Mouse (Mus musculus) regulatory T cell (primary cell): ENCODE data around the gene Slc16a11.

Experiments used
- in situ Hi-C: fragments of 300-600 bp; cut with MboI, MseI; formaldehyde crosslinking; loops from one replicate; pipeline ENCODE4 v1.15.1; 2025; ENCODE audit warnings: high pct_unique_total_duplicates

Gene Slc16a11

DNA sequence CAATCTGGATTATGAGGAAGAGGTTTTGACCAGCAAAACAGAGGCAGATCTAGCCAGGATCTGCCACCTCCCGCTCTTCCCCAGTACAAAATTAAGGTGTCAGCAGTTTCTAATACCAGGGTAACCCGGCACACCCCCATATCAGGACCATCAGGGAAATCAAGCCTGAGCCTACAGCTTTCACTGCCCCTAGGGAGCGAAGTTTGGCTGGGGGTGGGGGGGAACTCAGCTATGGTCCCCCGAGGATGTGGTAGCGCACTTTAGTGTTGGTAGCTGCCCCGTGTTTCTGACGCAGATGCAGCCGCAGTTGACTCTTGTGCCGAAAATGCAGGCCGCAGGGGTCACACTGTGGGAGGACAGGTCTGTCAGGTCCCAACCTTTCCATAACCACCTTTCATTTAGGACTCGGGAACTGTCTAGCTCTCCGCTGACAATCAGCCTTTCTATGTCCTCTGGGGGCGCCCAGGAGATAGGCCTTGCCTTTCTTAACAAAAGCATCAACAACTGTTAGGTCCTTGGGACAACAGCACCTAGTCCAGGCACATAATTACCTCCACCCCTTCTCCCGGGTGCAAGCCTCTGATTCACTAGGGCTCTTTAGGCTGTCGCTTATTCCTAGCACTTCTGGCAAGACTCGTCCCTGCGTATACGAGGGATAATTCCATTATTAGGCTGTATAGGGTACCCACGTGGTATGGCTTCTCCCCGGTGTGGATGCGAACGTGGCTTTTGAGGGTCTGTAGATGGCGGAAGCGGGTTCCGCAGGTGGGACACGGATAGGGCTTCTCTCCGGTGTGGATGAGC, 13.4 kb downstream of the Slc16a11 start:
- in situ Hi-C loops: no loop called here

DNA sequence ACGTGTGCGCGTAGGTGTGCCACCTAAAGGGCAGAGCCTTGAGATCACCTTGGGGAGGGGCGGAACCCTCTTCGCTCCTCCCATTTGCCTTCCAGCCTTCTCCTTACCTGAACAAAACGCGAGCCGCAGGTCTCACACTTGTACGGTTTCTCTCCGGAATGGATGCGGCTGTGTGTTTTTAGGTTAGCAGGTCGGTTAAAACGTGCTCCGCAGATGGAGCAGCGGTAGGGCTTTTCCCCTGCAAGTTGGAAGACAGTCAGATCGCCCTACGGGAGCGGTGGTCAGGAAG, 14.0 kb downstream of the Slc16a11 start:
- in situ Hi-C loops: no loop called here

DNA sequence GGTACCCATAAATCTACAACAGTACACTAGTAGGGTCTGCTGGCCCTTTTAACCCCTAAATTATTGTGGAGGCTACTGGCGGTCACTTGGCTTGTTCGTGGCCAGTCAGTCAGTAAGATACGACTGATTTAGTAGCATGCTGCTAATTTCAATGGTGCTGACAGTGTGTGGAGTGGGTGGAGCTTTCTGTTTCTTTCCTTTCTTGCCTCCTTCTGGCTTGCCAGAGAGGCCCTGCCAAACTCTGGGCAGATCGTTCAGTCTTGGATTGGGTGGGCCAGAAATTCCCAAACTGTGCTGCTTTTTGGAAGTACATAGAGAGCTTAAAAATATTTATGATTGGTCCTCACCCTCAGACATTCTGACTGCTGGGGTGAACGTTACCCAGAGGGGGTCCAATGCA, 14.6 kb downstream of the Slc16a11 start:
- in situ Hi-C loops: no loop called here

DNA sequence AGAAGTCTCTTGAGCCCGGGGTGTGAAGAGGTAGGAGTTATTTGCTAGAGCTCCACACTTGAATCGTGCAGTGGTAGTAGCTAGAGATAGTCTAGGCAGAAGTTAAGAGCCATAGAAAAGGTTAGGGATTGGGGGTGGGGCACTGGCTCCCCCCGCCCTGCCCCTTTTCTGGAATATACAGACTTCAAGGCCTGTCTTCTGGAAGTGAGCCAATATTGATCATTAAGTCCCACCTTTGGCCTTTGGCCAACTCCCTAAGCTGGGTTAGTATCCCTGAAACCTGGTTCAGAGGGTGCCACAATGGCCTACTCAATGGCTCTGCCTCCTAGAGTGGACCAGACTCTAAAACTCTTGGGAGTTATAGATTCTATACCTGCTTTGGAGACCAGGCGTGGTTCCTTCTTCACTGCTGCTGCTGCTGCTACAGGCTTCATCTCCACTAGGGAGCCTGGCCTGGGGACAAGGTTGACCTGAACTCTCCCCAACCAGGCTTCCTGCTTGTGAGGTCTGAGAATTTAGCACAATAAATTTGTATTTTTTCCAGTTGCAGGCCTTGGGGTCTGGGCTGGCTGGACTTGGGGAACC, 15.2 kb downstream of the Slc16a11 start:
- in situ Hi-C loops: no loop called here

DNA sequence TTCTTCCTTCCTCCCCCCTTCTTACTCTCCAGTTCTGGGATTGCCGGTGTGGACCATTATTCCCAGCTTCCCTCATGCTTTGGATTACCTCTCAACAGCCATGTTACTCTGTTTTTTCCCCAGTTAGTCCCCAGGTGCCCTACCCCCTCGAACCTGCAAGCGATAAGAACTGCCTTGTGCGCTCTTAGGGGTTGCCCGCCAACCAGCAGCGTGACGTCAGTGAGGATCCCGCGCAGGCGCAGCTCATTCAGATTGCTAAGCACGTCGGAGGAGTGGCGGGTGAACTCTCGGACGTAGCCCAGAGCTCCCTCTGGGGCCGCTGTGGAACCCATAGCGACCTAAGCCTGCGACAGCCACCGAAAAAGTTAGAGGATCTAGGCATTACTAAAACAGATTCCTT, 16.3 kb downstream of the Slc16a11 start:
- in situ Hi-C loops: no loop called here

DNA sequence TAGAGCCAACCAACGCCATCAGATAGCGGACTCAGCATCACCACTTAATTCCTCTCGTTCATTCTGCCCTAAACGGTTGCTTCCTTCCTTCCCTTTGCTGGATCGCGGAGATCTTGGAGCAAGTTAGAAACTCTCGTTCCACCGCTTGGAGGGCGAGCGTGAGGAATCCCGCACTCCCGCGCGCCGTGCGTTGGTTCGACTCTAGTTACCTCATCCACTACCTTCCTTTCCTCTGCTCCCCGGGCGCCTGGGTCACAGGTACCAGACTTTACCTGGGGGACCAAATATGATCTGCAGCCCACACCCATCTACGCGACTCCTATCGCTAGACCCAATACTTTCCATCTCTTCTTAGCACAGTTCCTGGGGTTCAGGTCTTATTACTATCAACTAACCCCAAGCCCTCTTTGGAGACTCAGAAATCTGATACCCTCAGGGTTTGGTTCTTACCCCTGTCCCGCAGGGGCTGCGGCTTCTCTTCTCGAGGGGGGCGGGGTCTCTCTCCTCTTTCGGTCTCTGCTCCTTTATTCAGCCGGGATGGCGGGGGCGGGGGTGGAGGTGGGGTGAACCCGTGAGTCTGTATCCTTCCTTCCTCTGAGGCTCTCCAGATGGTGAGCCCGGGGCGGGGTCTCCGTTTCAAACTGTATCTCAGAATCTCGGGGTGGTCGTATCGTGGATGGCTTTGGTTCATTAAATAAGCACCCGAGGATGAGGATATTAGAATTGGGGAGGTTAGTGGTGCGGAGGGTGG, 16.9 kb downstream of the Slc16a11 start, which contains the start of gene Bcl6b:
Bcl6b (minus strand) TSS at position 539 of the 751 bp plus-strand sequence.
- in situ Hi-C loops: no loop called here

DNA sequence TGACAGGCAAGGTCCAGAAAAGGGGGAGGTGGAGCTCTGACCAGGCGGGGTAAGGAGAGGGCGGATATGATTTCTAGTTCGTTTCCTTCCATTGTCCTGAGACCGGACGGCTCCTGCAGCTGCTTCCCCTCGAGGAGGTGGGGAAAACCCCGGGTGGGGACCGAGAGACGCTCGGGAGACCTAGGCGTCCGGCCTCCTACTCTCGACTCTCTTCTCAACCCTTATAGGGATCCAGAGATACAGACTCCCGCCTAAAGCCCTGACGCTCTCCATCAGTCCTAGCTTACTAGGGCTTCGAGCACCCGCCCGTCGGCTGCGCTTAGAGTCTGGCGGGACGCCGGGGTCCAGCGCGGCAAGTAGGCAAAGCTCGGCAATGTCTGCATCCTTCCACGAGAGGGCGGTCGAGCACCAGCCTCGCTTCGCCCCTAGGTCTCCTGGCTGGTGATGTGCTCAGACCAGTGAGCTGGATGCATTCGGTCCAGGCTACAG, 17.7 kb downstream of the Slc16a11 start:
- in situ Hi-C loops: no loop called here

DNA sequence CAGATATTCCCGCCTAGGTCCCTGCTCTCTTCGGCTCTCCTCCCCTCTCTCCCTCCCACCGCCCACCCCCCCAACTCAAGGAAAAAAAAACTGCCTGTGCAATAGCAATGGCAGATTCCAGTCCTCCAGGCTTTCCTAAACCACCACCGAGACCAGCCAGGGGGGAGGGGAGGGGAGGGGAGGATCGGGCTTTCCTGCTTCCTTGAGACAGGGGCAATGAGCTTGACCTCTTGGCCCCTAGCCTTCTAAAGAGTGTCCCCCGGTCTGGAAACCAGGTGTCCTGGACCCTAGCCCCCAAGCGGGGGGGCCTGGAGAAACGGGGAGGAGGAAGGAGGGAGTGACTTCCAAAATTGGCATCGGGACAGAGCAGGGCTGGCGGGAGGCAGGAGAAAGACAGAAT, 20.0 kb downstream of the Slc16a11 start:
- in situ Hi-C loops: no loop called here

DNA sequence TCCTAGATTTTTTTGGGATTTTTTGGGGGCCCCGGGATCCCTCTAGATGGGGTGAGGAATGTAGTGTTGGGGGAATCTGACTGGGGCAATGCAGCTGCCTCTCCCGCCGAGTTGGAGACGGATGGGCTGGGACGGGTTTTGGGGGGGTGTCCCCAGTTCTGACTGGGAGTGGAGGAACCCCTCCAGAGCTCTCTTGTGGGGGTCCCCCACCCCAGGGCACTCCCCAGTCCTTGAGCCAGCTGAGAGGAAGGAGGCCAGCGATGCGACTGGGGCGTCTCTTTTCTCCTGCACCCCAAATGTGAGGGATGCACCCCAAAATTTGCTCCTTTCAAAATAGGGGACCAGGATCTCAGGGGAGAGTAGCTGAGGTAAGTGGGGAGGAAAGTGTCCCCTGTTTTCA, 20.5 kb downstream of the Slc16a11 start:
- in situ Hi-C loops: no loop called here

DNA sequence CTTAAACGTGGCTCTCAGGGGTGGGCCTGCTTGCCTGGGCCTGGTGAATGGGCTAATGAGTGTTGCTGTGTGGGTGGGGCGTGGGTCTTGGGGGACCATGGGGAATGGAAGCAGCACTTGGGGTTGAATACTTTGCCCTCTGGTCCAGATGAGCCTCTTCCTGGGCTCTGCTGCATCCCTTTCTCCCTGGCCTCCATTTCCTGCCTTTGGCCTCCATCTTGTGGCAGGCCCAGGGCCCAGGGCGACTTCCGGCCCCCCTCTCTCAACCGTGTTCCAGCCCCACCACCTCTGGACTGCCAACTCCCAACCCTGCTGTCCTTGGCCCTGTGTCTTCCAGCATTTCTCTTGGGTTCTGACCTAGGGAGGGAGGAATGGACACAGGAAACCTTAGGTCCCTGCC, 21.5 kb downstream of the Slc16a11 start:
- in situ Hi-C loops: no loop called here

DNA sequence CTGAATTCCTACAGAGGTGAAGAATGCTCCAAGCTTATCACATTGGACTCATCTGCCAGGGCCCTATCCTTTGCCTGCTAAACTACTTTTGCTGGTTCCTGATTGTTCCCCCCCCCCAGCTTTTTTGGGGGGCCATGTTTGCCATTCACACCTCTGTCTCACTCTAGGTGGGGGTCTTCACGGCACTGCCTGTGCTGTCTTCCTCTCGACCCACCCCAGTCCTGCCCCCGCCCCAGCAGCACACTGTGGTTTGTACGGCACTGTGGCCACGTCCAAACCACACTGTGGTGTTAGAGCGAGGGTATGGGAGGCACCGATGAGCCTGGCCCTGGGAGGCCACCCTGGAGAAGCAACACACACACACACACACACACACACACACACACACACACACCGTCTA, 21.9 kb downstream of the Slc16a11 start:
- in situ Hi-C loops: no loop called here

DNA sequence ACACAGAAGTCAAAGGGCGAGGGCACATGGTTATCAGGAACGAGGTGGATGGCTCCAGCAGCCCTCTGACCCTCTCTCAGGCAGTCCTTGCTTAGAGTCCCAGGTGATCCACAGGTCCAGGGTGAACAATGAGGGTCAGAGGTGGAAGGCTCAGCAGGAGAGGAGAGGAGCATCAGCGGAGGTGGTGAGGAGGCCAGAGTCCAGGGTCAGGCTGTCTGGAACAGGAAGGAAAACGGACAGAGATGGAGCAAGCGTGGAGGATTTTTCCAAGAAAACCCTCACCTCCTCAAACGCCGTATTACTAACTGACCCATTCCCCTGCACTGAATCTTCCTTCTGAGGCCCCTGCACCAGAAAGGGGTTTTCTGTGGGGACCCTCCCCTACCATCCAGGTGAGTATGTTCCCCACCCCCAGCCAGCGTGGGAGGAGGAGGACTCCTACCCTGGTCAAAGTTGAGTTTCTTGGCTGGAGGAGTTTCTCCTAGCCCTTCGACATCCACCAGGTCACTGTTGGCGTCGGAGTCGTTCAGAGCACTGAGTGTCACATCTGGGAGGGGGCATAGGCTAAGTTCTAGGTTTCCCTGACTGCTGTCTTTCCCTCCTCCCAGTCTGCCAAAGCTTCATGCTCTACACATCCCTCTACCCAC, 22.8 kb downstream of the Slc16a11 start:
- in situ Hi-C loops: no loop called here

DNA sequence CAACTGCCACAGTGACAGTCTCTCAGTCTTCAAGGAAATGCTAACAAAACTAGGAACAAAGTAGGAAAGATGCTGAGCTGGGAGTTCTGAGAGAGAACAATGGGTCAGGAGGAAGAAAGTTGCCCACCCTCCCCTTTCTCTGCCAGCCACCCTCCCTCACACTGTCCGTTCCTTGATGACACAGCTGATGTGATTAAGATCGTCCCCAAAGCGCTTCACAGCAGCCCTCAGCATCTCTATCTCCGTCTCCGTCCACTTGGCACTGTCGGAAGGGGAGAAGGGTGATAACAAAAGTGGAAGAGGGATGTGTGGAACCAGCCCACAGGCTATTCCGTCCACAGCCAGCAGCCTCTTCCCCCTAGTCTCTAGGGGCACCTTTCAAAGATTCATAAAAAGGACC, 24.2 kb downstream of the Slc16a11 start:
- in situ Hi-C loops: no loop called here

DNA sequence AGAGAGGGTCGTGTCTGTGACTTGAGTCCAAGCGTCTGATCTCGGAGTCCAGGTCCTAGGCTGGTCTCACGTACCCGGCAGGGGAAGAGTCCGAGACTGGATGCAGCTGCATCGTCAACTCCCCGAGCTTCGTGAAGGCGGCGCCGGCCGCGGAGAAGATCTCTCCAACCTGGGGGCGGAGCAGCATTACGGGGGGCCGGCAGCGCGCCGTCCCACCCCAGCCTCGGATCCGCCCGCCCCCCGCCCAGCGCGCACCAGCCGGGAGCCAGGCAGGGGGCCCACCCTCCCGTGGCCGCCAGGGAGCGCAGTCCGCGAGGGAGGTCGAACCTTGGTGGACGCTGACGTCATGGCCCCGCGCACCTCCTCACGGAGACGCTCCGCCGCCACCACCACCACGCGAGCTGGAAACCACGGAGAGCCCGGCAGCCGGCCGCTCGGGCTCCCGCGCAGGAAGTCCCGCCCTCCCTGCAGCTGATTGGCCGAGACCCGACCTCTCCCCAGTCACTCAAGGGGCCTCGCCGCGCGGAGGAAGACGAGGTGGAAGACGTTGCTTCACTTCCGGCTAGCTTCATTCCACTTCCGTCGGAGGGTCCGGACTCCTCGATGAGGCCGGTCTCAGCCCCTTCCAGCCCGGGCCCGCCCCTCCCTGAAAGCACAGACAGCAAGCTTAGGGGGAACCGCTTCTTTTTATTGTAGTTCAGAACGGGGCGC, 25.1 kb downstream of the Slc16a11 start, which contains the start of gene 0610010K14Rik:
0610010K14Rik (minus strand) TSS at position 458 of the 711 bp plus-strand sequence.
- in situ Hi-C loops: no loop called here

DNA sequence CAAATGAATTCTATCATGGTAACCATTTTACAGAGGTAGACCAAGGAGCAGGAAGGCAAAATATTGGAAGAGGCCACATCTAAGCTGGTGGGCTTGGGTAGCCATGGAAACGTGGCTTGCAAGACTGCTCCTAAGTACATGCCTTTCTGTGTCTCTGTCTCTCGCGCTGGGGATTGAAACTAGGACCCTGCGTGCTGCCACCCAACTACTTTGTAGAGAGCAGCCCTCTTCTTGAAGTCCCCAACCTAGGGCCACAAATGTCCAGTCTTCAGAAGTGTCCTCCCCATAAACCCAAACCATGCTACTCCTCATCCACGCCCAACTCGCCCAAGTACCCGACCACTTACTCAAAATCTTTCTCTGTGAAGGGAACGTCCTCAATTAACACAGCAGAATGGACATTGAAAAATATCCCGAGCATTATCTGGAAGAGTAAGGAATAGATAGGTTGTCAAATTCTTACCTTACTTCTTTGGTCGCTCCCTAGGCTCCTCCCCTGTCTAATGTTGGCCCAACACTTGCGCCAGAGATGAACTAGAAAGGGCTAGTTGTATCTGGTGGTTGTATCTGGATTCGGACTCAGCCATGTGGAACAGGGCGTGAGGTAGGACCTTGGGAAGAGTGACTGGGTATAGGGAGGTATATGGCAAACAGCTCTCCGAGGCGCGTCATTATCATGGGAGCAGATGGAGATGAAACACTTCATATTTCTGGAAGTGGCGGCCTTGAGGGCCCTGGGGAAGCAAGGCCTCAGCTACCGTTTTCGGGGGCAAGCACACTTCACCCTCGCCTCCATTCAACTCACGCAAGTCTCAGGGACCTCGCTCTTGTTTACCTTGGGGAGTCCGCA, 26.3 kb downstream of the Slc16a11 start:
- in situ Hi-C loops: no loop called here

DNA sequence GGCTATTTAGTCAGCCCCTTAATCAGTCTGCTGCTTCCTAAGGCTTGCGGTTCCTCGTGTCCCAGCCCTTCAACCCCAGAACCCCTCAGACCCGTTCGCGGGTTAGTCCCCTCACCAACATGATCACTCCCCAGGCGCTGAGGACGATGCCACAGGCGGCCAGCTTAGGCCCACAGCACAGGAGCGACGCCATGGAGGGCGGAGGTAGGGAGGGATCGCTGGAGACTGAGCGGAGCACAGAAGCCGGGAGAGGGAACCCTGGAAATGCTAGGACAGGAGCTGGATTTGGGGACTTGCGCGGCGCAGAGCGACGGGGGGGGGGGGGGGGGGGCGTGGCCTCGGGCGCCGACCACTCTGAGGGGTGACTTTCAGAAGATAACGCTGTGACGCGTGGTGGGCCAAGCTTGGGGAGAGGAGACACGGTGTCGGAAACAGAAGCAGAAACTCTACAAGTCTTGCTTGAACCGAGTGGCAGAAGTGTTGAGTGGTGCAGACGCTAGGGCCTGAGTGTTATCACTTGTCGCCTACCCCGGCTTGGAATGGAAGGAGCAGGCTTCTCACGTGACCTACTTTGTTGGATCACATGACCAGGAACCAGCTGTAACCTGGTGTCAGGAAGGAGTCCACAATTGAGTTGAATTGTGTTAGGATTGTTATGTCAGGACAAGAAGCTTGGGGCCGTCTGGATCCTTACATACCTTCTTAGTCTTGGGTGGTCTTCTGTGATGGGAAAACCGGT, 27.2 kb downstream of the Slc16a11 start, which contains the start of the genes Gm21988 and Rnasek:
Gm21988 (minus strand) TSS at position 290 of the 739 bp plus-strand sequence.
Rnasek (minus strand) TSS at position 302 of the 739 bp plus-strand sequence.
- in situ Hi-C loops: no loop called here

DNA sequence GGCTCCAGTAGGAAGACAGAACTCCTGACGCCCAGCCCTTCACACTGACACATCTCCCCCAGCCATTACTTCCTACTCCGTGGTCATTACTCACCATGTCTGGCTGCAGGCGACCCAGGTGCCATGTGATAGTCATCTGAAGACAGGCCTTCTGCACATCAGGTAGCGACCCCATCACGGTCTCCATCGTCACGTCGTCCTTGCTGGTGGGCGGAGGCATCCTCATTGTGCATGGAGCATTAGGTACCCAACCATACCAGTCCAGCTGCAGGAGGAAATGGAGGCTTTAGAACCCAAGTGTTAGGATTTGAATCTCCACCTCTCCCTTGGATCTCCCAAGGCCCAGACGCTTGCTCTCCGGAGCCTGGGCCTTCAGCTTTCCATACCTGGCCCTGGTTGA, 30.0 kb downstream of the Slc16a11 start:
- in situ Hi-C loops: no loop called here

DNA sequence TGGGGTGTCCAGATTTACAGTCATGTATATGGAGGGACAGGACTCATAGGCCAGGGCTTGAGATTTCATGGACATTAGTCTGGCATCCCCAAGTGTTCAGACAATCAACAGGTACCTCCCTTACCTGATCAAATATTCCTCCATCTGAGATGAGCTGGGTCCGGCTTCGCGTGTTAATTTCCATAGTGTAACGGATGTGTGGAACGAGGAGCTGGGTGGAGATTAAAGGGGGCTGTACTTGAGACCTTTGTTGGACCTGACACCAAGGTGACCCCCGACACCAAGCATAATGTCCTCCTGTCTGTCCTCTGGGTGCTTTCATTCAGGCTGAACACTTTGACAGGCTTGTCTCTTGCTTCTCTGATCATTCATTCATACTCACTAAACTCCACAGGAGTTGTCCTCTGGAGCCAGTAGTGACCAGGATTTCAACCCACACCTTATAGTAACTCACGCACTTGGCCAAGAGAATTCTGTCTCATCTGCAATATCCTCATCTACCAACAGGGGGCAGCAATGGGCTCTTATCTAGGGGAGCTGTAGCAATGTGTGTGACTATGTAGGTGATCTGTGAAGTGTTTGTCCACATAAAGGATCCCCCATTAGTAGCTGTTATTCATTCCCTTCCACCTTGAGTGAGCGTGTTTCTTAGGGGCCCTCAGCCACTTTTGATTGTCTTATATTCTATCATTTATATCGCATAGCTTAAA, 34.7 kb downstream of the Slc16a11 start:
- in situ Hi-C loops: loop anchor here (5.0 kb wide), 1 partner anchor 45 kb away; no protein-coding TSS in a partner anchor

DNA sequence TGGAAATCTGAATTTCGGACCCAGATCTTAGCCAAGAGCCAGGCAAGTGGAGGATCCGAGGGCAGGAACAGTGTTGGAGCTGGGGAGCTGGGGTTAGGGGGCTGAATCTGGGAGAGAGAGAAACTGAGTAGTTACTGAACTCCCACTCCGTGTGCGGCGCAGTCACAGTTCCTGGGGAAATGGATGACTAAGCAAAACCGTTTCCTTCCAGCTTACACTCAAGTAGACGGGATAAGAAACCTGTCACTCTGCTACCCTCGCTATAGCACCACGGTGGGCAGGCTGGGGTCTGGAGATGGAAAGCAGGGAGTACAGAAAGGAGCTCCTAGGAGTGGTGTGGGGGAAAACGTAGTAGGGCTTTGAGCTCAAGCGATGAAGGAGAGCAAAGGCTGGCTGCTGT, 37.6 kb downstream of the Slc16a11 start:
- in situ Hi-C loops: loop anchor here (5.0 kb wide), 1 partner anchor 62 kb away; no protein-coding TSS in a partner anchor
